Mouse (Mus musculus) embryonic fibroblast, embryonic 13.5 days (primary cell): Measurements from ENCODE around the gene Copz2.

Experiments used
- CTCF ChIP-seq: IDR thresholded peaks from 2 replicates; pipeline ENCODE4 v1.5.1; 2011; ENCODE audit warnings: mild to moderate bottlenecking, control low read depth, low read length, moderate library complexity, borderline replicate concordance; ENCODE audit not compliant: insufficient read depth
- POLR2A ChIP-seq: IDR thresholded peaks from 2 replicates; pipeline ENCODE4 v1.6.1; 2011; ENCODE audit warnings: low read depth, mild to moderate bottlenecking, control low read depth, low read length, moderate library complexity

GRCm38 (mm10) chr11:96885901-96886340 lies 36.3 kb downstream of the Copz2 start:
- TF ChIP-seq CTCF (no peak), POLR2A (no peak)
